Mouse (Mus musculus): ENCODE data around the gene Cd300lg.

The Cd300lg gene

DNA sequence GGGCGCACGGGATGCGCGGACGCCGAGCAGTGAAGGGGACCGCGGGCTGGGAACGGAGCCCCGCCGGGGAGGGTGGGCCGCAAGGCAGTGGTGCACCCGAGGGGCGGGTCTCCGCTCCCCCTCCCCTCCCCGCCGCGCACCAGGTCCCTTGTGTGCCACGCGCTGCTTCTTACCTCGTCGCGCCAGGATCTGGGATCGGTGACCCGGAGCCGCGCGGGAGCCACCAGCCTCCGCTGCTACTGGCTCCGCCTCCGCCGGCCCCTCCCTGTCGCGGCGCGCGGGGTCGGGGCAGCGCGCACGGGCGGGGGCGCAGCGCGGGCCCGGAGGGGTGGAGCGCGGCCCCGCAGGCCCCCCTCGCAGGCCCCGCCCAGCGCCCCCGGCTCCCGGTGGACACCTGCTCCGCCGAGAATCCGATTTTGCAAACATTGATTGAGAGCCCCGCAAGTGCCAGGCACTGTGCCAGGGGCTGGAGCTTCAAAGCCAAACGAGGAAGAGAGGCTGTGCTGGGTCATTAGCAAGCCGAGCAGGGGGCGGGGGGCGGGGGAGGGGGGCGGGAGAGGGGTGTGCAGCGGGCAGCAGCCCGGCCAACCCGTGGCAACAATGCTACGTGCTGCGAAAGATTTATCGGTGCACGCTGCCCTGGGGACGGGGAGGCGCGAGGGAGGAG, 14.5 kb upstream of the Cd300lg start:
- peak; percentile 91 for DNase-seq

DNA sequence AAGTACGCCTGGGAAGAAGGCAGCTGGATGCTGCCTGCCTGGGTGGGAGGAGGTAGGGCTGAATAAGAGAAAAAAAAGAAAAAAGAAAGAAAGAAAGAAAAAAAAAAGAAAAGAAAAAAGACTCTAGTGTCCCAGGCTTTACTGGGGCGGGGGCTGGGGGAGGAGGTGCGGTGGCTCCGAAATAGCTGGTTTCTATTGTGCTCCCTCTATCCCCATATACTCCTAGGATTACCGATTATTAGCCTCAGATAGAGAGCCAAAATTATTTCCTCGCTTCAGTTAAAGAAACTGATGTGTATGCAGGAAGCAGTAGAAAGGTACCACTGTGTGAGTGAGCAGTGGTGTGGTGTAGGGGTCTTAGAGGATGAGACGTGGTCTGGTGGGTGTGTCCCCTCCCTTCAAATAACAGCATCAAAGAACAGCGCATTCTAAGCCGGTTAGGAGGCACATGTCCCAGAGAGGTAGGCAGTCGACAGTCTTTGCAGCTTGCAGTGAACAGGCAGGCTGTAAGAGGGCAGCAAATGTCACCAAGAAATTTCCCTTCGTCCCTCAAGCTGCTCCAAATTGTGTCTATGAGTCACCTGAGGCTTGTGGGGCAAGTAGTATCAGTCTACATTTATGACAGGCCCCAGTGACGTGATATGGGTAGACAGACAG, 13.8 kb upstream of the Cd300lg start:
- peak; percentile 75 for DNase-seq

DNA sequence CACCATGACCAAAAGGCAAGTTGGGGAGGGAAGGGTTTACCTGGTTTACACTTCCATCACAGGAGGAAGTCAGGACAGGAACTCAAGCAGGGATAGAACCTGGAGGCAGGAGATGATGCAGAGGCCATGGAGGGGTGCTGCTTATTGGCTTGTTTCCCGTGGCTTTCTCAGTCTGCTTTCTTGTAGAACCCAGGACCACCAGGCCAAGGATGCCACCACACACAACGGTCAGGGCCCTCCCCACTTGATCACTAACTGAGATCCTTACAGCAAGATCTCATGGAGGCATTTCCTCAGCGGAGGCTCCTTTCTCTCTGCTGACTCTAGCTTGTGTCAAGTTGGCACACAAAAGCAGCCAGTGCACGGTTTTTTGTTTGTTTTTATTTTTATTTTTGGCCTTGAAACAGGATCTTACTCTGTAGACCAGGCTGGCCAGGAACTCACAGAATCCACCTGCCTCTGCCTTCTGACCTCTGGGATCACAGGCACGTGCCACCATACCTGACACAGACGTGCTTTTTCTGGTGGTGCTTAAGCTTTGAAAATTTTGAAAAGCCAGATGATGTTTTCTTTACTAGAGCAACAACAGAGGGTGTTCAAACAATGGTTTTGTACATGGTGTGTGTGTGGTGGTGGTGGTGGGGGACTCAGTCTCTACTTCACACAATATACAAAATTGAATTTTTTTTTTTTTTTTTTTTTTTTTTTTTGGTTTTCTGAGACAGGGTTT, 13.1 kb upstream of the Cd300lg start, which contains the start of gene Mpp3:
Gene Mpp3 (minus strand): TSS at position 375 of the 730 bp plus-strand sequence.
- DNase-seq, result no peak

DNA sequence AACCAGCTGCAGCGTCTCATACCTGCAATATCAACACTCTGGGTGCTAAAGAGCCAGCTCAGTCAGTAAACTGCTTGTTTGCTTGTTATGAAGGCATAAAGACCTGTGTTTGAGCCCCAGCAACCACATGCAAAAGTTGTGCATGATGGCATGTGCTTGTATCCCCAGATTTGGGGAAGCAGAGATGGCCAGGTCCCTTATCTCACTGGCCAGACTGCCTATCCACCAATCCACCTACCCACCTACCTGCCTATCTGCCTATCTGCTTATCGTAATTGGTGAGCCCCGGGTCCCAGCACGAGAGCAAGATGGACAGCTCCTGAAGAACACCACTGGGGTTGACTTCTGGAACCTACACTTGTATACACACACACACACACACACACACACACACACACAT, 12.0 kb upstream of the Cd300lg start:
- no peak for DNase-seq

DNA sequence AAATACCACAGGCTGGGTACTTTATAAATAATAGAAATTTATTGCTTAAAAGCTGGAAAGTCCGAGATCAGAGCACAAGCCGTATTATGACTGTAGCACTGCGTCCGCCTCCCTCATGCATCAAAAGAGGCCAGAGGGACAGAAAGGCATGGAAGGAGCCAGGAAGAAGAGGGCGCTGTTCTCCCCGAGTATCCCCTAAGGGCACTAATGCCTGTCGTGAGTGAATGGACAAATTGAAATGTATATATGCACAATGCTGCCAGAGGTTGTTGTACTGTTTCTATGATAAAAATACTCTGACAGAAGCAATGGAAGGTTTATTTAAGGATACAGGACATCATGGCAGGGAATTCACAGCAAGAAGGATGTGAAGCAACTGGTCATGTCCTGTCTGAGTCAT, 11.3 kb upstream of the Cd300lg start:
- no peak for DNase-seq

- peak; percentile 98 for DNase-seq
These were observed 10.2 kb upstream of the Cd300lg start for GRCm38 (mm10) chr11:102031149-102031548.

DNA sequence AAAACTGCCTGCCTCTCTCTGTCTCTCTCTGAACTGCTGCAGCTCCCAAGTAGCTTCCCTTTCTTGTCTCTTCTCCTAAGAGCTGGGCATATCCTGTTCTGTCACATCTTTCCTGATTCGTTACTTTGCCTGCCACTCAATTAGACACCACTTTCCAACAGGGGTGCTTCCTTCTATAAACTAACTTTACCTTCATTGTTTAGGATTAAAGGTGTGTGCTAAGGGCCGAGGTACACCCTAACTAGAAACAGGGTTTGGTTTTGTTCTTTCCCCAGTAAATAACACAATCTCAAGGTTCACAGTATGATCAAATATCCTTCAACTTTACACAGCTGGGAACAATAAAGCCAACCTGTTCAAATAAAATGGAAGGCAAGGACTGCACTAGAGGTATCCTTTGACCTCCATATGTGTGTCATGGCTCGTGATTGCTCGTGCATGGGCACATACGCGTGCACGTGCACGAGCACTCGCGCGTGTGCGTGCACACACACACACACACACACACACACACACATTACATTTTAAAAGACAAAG, 8.2 kb upstream of the Cd300lg start:
- no peak for DNase-seq

GRCm38 (mm10) chr11:102034887-102035286, 6.4 kb upstream of the Cd300lg start:
- peak; percentile 93 for DNase-seq

DNA sequence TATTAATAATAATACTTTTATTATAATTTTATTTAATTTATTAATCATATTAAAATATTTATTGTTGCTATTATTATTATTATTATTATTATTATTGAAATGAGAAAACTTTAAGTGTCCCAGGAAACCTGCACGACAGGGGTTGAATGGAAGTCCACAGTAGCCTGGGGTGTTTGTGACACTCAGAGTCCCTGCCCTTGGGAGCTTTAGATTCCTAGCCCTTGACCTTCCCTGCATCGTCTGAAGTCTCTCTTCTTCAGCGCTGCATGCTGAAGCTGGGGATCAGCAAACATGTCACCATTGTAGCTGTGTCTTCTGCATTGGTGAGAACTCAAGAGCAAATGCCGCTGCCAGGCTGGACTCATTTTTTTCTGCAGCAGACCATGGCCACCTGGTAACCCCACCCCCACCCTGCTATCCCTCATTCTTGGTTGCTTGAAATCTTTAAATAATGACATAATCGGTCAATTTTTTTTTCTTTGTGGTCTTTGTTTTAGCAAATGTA, 5.8 kb upstream of the Cd300lg start:
- DNase-seq, result no peak

DNA sequence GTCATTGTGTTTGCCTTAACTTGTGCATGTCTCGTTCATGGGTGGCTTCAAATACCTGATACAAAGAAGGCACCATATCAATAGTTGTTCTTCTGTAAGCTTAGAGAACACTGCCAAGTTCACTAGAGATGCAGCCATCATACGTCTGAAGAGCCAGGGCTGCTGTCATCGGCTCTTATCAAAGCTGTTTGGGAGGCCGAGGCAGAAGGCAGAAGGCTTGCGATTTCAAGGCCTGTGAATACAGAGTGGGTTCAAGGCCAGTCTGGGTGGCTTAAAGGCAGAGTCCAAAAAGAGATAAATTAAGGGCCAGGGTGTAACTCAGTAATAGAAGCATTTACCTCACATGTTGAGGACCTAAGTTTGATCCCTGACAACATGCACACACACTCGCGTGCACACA, 5.0 kb upstream of the Cd300lg start:
- no peak for DNase-seq

DNA sequence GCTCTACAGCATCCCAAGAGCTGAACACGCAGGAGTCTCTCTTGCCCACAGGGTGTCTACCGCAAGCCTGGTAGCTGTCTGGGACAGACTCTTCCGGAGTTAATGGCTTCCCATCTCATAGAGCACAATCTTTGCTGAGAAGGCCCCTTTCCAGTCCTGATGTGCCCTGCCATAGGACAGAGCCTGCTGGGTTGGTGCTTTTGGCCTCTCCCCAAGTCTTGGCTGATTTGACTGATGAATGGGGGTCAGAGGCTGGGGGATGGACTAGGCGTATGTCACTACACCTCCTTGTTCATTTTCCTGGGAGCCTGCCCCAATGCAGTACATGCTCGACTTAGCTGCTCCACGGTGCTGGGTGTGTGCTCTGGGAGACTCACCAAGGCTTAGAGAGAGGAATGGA, 3.5 kb upstream of the Cd300lg start:
- DNase-seq, result no peak

GRCm38 (mm10) chr11:102039487-102040137, 1.7 kb upstream of the Cd300lg start:
- no peak for DNase-seq

- peak; percentile 80 for DNase-seq
These were observed 1.2 kb upstream of the Cd300lg start for GRCm38 (mm10) chr11:102040138-102040524.

DNA sequence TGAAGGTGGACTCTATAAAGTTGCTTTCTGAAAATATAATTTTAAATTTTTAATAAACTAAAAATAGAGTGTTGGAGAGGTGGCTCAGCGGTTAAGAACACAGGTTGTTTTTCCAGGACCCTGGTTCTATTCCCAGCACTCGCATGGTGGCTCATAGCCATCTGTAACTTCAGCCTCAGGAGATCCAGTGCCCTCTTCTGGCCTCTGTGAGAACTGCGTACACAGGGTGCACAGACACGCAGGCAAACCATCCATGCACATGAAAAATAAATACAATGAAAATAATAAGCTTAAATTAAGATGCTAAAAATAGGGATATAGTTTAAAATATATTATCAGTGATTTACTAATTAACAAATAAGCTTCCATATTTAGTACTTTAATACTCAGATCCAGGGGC, 663 bp upstream of the Cd300lg start:
- DNase-seq, result no peak

DNA sequence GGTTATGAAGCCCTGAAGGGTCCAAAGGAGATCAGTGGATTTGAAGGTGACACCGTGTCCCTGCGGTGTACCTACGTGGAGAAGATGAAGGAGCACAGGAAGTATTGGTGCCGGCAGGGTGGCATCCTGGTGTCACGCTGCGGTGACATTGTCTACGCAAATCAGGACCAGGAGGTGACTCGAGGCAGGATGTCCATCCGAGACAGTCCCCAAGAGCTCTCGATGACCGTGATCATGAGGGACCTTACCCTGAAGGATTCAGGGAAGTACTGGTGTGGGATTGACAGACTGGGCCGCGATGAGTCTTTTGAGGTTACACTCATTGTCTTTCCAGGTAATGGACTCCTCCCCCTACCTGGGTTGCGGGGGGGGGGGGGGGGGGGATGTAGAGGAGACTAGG, 1.7 kb downstream of the Cd300lg start:
- no peak for DNase-seq

DNA sequence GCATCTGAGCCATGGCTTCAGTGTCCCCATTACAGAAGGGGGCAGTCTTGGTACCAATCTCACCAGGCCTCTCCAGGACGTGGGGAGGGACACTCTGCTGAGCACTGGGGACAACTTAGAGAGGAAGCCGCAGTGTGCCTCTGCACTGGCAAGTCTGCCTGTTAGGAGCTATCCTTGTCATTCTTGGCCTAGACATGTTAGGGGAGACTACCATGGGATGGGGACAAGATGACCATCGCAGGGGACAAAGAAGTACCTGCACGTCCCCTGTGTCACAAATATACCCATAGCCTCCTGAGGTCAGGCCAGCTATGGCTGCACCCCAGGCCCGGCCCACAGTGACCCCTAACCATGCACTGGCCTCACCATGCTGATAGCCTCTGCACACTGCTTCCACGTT, 2.1 kb downstream of the Cd300lg start:
- DNase-seq, result no peak

DNA sequence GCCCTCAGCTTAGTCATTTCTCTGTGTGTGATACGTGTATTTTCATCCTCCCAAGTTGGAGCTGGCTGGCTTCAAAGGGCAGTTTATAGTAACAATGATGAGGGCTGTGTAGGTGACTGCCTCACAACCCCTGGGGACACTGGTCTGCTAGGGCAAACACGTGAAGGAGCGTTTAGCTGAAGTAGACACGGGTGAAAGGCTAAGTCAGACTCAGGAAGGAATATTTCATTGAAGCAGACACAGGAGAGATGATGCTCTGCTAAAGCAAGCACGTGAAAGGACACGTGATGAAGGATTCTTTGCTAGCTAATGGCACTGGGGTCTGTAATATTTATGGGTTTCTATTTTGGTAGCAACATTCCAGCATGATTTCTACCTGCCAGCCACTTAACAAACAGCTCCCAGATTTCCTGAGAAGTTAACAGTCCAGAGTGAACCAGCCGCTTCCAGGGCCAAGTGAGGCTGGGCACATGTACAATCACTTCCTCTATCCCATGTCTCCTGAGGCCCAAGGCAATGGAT, 3.4 kb downstream of the Cd300lg start:
- no peak for DNase-seq

DNA sequence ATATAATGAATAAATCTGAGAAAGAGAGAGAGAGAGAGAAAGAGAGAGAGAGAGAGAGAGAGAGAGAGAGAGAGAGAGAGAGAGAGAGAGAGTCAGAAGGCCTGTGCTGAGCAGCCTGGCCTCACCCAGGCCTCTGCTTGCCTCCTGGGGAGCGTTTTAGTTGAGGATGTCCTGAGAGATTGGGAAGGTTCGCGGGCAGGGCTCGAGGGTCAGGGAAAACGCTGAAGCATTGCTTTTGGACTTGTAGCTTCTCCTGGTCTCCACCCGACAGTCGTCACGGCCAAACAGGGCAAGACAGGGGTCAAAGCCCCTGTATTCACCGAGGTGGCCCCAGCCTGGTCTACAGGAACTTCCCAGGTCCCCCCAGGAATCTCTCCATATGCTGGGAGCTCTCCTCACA, 5.3 kb downstream of the Cd300lg start:
- no peak for DNase-seq

DNA sequence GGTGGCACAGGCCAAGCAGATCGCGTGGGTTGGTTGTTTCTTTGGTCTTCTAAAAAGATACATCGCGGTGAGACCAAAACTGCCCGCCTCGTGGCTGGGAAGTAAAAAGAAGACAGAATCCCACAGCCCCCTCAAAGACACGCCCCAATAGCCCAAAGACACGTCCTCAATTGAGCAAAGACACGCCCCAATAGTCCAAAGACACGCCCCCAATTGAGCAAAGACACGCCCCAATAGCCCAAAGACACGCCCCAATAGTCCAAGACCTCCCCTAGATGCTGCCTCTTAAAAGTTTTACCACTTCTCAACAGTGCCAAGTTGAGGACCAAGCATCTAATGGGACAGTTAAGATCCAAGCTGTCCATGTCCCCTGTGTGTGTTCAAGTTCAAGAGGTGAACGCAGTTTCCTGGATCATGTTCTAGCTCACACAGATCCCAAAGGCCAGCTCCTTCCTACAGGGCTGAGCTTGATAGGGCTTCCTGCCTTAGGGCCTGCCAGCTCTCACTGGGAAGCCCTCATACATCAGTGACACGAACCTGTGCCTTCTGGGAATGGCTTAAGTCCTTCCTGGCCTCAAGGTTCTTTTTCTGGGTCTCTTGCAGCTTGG, 8.7 kb downstream of the Cd300lg start:
- DNase-seq, result no peak

DNA sequence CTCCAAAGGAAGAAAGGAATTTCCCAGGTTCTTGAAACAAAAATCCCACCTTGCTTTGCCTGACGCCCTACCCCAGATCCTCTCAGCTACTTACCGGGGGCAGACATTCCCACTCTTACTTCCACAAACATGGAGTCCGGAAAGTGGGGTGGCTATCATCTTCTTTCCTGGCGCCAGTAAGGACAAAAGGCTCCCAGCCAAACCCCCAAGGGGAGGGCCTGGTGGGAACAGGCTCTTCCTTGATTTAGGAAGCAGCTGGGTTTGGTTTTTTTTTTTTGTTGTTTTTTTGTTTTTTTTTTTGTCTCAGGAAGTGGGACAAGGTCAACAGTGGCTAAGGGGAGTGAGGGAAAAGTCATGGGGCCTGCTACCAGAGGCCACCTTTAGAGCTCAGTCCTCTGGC, 10.2 kb downstream of the Cd300lg start:
- no peak for DNase-seq

DNA sequence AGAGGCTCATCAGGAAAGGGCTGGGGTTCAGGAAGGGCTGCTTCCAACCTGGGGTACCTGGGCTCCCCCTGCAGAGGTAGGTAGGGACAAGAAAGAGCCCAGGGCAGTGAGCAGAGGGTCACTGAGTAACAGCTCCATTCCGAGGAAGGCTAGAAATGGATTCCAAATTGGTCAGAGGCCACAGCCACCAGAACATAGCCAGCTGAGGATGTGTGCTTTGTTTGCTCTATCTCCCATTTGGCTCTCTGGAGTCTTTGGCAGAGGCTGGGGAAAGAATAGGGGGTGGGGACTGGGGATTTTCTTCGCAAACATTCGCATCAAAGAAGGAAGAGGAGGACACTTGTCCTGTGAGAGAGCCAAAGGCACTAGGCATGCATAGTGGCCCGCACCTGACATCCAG, 10.6 kb downstream of the Cd300lg start:
- no peak for DNase-seq

DNA sequence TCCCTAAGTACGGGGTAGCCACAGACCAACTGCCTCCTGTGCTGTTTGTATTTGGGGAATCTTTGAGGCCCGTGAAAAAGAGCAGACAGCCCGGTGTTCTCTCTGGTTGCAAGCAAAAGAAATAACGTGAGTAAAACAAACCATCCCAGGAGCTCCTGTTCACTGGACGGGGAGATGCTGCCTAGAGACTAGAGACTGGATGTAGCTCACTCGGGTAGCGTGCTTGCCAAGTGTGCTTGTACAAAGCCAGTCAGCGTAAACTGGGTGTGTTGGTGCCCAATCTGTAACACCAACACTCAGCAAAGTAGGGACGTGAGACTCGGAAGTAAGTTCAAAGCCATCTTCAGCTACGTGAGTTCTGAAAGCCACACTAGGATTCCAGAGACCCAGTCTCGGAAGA, 11.4 kb downstream of the Cd300lg start:
- DNase-seq, result no peak

GRCm38 (mm10) chr11:102053183-102053582, 11.9 kb downstream of the Cd300lg start:
- no peak for DNase-seq
